Mouse (Mus musculus) activated CD4-positive, CD25-positive, alpha-beta regulatory T cell, adult 4 months (primary cell): ENCODE data around the gene Hapln2. TPM values are rescaled to one million over a fixed set of nuclear protein-coding genes. Genes with fewer than 3 reads are reported as not detected.

Experiments used
- ATAC-seq: one replicate; pipeline ENCODE4 v1.8.0; 2017
- polyA plus RNA-seq, 2 experiments: library from polyadenylated mRNA; unstranded; fragments of 100-300 nt; shearing (Covaris generic); gene quantifications; one replicate each; pipeline ENCODE4 v1.2.1; 2017

Hapln2 gene
- polyA plus RNA-seq, 2 experiments from 2014 or later = not detected

GRCm38 (mm10) chr3:88005822-88006786 lies 21.3 kb downstream of the Hapln2 start:
- ATAC-seq = no peak

- ATAC-seq = no peak
Measured at GRCm38 (mm10) chr3:88002291-88002976, 24.9 kb downstream of the Hapln2 start.

- ATAC-seq = no peak
Measured at GRCm38 (mm10) chr3:88000816-88001595, 26.4 kb downstream of the Hapln2 start.

GRCm38 (mm10) chr3:88000181-88000580 lies 27.2 kb downstream of the Hapln2 start, which contains the start of gene Bcan:
Gene Bcan (minus strand): TSS chr3:88000230.
- ATAC-seq = no peak

GRCm38 (mm10) chr3:87999243-87999895 lies 28.0 kb downstream of the Hapln2 start:
- ATAC-seq = no peak

- no peak for ATAC-seq
Measured at GRCm38 (mm10) chr3:87998747-87999146, 28.6 kb downstream of the Hapln2 start.

- ATAC-seq = no peak
Measured at GRCm38 (mm10) chr3:87996971-87997614, 30.3 kb downstream of the Hapln2 start.

GRCm38 (mm10) chr3:87996401-87996800 lies 31.0 kb downstream of the Hapln2 start:
- no peak for ATAC-seq

- no peak for ATAC-seq
Measured at GRCm38 (mm10) chr3:87995331-87995730, 32.1 kb downstream of the Hapln2 start.

- no peak for ATAC-seq
Measured at GRCm38 (mm10) chr3:87993436-87993835, 33.9 kb downstream of the Hapln2 start.

- ATAC-seq = no peak
Measured at GRCm38 (mm10) chr3:87989935-87990334, 37.4 kb downstream of the Hapln2 start.

- no peak for ATAC-seq
Measured at GRCm38 (mm10) chr3:87988068-87988467, 39.3 kb downstream of the Hapln2 start.

GRCm38 (mm10) chr3:87987633-87988032 lies 39.8 kb downstream of the Hapln2 start:
- peak; percentile 16 for ATAC-seq

GRCm38 (mm10) chr3:87986868-87987267 lies 40.5 kb downstream of the Hapln2 start:
- ATAC-seq = peak; percentile 81

- ATAC-seq = no peak
Measured at GRCm38 (mm10) chr3:87985505-87986320, 41.7 kb downstream of the Hapln2 start.

- ATAC-seq = no peak
Measured at GRCm38 (mm10) chr3:87984094-87984493, 43.3 kb downstream of the Hapln2 start.

GRCm38 (mm10) chr3:87983627-87984026 lies 43.8 kb downstream of the Hapln2 start:
- ATAC-seq = no peak

GRCm38 (mm10) chr3:87982836-87983601 lies 44.4 kb downstream of the Hapln2 start:
- ATAC-seq = no peak

- no peak for ATAC-seq
Measured at GRCm38 (mm10) chr3:87981894-87982835, 45.2 kb downstream of the Hapln2 start.
